Mouse (Mus musculus): Measurements from ENCODE around the gene Vwa8. TPM values are rescaled to one million over a fixed set of nuclear protein-coding genes. Genes with fewer than 3 reads are reported as not detected.

The Vwa8 gene
- total and polyA plus RNA-seq, 3 experiments: 12.4 to 17.5 (median 15.9) TPM

DNA sequence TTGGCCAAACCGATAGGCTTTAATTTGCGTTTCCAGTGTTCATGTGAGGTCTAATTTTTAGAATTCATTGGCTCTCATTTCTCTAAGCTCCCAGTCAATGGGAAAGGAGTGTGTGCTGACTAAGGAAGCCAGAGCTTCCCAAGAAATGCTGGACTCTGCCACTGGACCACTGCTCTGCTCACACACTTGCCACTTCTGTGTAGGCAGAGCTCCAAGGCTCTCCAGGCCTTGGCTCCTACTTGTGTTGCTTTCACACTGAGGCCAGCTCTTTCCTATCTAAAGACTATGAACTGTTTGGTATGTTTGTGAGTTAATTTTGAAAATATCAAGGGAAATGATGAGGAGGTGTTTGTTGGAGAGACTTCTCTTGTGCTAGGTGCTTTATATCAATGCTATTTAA is 67.8 kb downstream of the Vwa8 start:
- H3K79me2 ChIP-seq (replicated peaks; ENCODE audit: control insufficient read depth, extremely low read depth, insufficient read depth, poor library complexity, severe bottlenecking): no peaks in the 10 kb centered on the region
- H3K4me2 ChIP-seq (ENCODE audit: insufficient read depth, low read depth, poor library complexity, severe bottlenecking): no peak overlapping the region
- H3K36me3 ChIP-seq (replicated peaks in 1 of 2; ENCODE audit: control insufficient read depth in 1 of 2, insufficient read depth in 1 of 2, low read length in 1 of 2): peaks cover 2 to 19% of the 10 kb centered on the region in 2 experiments
- peaks cover 0 to 32% of the 10 kb centered on the region in 2 experiments; a peak in 3 of 4 replicates for H3K4me1 ChIP-seq (ENCODE audit: control insufficient read depth in 1 of 2, insufficient read depth in 2 of 2)
- no peak overlapping the region for H3K4me3 ChIP-seq (replicated peaks in 1 of 3; ENCODE audit: low read depth in 2 of 3, low read length in 2 of 3, poor library complexity in 1 of 3)
- TF ChIP-seq ZNF384 (IDR thresholded peaks at IDR 0.05; ENCODE audit: low read depth, low read length): no peak
- TF ChIP-seq CHD1 (IDR thresholded peaks at IDR 0.05; ENCODE audit: low read depth, low read length): no peak
- TF ChIP-seq MYC (IDR thresholded peaks at IDR 0.05; ENCODE audit: low read depth, low read length): no peak
- no peak for TF ChIP-seq MAZ (IDR thresholded peaks at IDR 0.05; ENCODE audit: low read depth, low read length)
- no peak overlapping the region for H3K27ac ChIP-seq (ENCODE audit: insufficient read depth, low read depth)
- DNase-seq (ENCODE audit: extremely low read depth): no peak
- no peaks in the 10 kb centered on the region for H3K27me3 ChIP-seq (replicated peaks)
- H3K9ac ChIP-seq (ENCODE audit: insufficient read depth, low read depth): no peak overlapping the region
- in situ Hi-C loops (cut with MboI; ENCODE audit: low pct_ligation_motif_present, low pct_unique_long_range_greater_than_20kb, low sequenced_read_pairs) (no loop called here), dilution Hi-C loops (cut with MboI; ENCODE audit: extremely low pct_ligation_motif_present, extremely low pct_unique_long_range_greater_than_20kb, low sequenced_read_pairs) (no loop called here)
- no peaks in the 10 kb centered on the region for H3K9me3 ChIP-seq (replicated peaks; ENCODE audit: low read length)

DNA sequence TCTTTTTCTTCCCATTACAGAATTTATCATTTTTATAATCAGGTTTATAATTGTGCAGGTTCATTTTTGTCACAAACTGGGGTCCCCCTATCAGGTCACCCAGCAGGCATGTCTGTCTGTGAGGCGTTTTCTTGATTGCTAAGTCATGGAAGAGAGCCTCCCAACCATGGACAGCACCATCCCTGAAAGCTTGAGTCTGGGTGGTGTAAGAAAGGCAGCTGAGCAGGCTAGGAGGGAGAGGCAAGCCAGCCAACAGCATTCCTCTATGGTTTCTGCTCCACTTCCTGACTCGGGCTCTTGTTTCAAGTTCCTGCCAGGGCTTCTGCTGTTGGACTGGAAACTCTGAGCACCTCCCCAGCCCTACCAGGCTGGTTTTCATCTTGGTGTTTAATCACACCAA is 72.4 kb downstream of the Vwa8 start:
- H3K4me1 ChIP-seq (ENCODE audit: control insufficient read depth in 1 of 2, insufficient read depth in 2 of 2): peaks cover 0 to 11% of the 10 kb centered on the region in 2 experiments; a peak in 1 of 4 replicates
- dilution Hi-C loops (cut with MboI; ENCODE audit: extremely low pct_ligation_motif_present, extremely low pct_unique_long_range_greater_than_20kb, low sequenced_read_pairs) (no loop called here), in situ Hi-C loops (cut with MboI; ENCODE audit: low pct_ligation_motif_present, low pct_unique_long_range_greater_than_20kb, low sequenced_read_pairs) (no loop called here)
- no peak overlapping the region for H3K4me3 ChIP-seq (replicated peaks in 1 of 3; ENCODE audit: low read depth in 2 of 3, low read length in 2 of 3, poor library complexity in 1 of 3)
- no peaks in the 10 kb centered on the region for H3K79me2 ChIP-seq (replicated peaks; ENCODE audit: control insufficient read depth, extremely low read depth, insufficient read depth, poor library complexity, severe bottlenecking)
- no peak overlapping the region for H3K27ac ChIP-seq (ENCODE audit: insufficient read depth, low read depth)
- DNase-seq (ENCODE audit: extremely low read depth): no peak
- H3K9ac ChIP-seq (ENCODE audit: insufficient read depth, low read depth): no peak overlapping the region
- no peak overlapping the region for H3K4me2 ChIP-seq (ENCODE audit: insufficient read depth, low read depth, poor library complexity, severe bottlenecking)
- no peaks in the 10 kb centered on the region for H3K9me3 ChIP-seq (replicated peaks; ENCODE audit: low read length)
- H3K27me3 ChIP-seq (replicated peaks): no peaks in the 10 kb centered on the region
- peaks cover 4 to 22% of the 10 kb centered on the region in 2 experiments for H3K36me3 ChIP-seq (replicated peaks in 1 of 2; ENCODE audit: control insufficient read depth in 1 of 2, insufficient read depth in 1 of 2, low read length in 1 of 2)
- TF ChIP-seq MEF2A (IDR thresholded peaks at IDR 0.05; ENCODE audit: borderline replicate concordance, low read depth, low read length) (no peak), EP300 (IDR thresholded peaks at IDR 0.05; ENCODE audit: low read length) (no peak), POLR2AphosphoS2 (IDR thresholded peaks at IDR 0.05; ENCODE audit: low read depth, low read length) (no peak), IRF4 (IDR thresholded peaks at IDR 0.05; ENCODE audit: low read depth, low read length) (no peak)

DNA sequence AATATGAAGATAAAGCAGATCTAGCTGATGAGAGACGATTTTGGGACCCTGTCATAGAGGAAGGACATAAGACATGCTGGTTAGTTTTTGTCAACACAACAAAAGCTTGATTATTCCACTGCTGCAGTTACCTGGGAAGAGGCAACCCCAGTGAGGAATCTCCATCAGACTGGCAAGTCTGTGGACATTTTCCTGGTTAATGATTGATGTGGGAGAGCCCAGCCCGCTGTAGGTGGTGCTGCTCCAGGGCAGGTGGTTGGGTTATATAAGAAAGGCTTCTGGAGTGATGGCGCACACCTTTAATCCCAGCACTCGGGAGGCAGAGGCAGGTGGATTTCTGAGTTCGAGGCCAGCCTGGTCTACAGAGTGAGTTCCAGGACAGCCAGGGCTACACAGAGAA is 74.8 kb downstream of the Vwa8 start:
- Histone ChIP-seq H3K79me2 (replicated peaks; ENCODE audit: control insufficient read depth, extremely low read depth, insufficient read depth, poor library complexity, severe bottlenecking) (no peaks in the 10 kb centered on the region), H3K9ac (ENCODE audit: insufficient read depth, low read depth) (no peak overlapping the region), H3K36me3 (replicated peaks in 1 of 2; ENCODE audit: control insufficient read depth in 1 of 2, insufficient read depth in 1 of 2, low read length in 1 of 2) (peaks cover 4 to 22% of the 10 kb centered on the region in 2 experiments), H3K4me3 (replicated peaks in 1 of 3; ENCODE audit: low read depth in 2 of 3, low read length in 2 of 3, poor library complexity in 1 of 3) (no peak overlapping the region), H3K27me3 (replicated peaks) (no peaks in the 10 kb centered on the region), H3K9me3 (replicated peaks; ENCODE audit: low read length) (no peaks in the 10 kb centered on the region), H3K4me1 (ENCODE audit: control insufficient read depth in 1 of 2, insufficient read depth in 2 of 2) (peaks cover 0 to 7% of the 10 kb centered on the region in 2 experiments; a peak in 1 of 4 replicates), H3K27ac (ENCODE audit: insufficient read depth, low read depth) (no peak overlapping the region), H3K4me2 (ENCODE audit: insufficient read depth, low read depth, poor library complexity, severe bottlenecking) (no peak overlapping the region)
- dilution Hi-C loops (cut with MboI; ENCODE audit: extremely low pct_ligation_motif_present, extremely low pct_unique_long_range_greater_than_20kb, low sequenced_read_pairs): no loop called here
- TF ChIP-seq ETS1 (conservative IDR thresholded peaks at IDR 0.05; ENCODE audit: low read depth, low read length) (no peak), IRF4 (IDR thresholded peaks at IDR 0.05; ENCODE audit: low read depth, low read length) (no peak), CHD1 (IDR thresholded peaks at IDR 0.05; ENCODE audit: low read depth, low read length) (no peak)
- no peak for DNase-seq (ENCODE audit: extremely low read depth)
- in situ Hi-C loops (cut with MboI; ENCODE audit: low pct_ligation_motif_present, low pct_unique_long_range_greater_than_20kb, low sequenced_read_pairs): no loop called here

Measured in CH12.LX (cell line).